Mouse (Mus musculus): ENCODE results near the gene Gm21411. TPM values are rescaled to one million over a fixed set of nuclear protein-coding genes. Genes with fewer than 3 reads are reported as not detected.

Gene Gm21411
- not detected in 2 replicates for total RNA-seq (2023)

DNA sequence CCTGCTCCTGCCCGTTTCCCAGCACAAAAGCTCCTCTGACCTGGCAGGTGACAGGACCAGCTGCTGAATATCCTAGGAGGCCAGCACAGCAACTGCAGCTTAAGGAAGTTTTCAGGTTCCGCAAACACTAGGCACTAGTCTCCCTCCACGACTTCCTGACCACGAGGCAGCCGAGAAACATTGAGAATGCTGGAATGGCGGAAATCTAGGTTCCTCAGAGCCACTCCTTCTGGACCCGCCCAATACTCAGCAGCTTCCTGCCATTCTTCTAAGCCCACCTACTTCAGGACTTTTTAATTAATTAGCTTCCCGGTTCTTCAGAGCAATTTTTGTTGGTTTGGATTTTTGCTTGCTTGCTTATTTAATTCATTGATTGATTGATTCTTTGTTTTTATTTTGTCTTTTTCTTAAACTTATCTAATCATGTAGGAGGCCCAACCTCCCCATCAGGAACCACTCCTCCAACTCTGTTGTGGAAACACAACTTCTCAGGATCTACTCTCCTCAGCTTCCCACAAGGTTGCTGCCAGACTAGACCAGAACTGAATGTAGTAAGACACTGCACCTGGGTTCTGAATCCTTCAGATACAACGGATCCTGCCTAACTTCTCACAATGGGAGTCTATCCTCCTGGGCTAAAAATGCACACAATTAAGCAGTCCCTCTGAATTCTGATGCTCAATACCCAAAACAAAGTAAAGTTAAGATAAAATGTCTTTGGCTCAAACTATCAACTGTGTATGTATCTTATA is at the start of gene Gm21411:
Gm21411 (minus strand) TSS at position 205 of the 752 bp plus-strand sequence.

Other genes with a start within 250 kb of the Gm21411 start
- gene Zfp989, start 62.4 kb upstream of the Gm21411 start, total RNA-seq (2023), result not detected in 2 replicates
- gene Rex2, start 112.3 kb upstream of the Gm21411 start, total RNA-seq (2023), result 0.14 and 0.25 TPM in 2 replicates
- 7.4 and 7.6 TPM in 2 replicates for gene Zfp991, start 222.4 kb upstream of the Gm21411 start, total RNA-seq (2023)

All from neutrophil, adult 65 days (primary cell).